Mouse (Mus musculus) thymus, adult 18-20 months (tissue): ENCODE measurements around the gene Lysmd1.

Experiments used
- DNase-seq, 2 experiments: peaks; one replicate each; pipeline ENCODE4 v3.0.0; 2022; ENCODE audit warnings: mixed read lengths in 2 of 2

Gene Lysmd1

DNA sequence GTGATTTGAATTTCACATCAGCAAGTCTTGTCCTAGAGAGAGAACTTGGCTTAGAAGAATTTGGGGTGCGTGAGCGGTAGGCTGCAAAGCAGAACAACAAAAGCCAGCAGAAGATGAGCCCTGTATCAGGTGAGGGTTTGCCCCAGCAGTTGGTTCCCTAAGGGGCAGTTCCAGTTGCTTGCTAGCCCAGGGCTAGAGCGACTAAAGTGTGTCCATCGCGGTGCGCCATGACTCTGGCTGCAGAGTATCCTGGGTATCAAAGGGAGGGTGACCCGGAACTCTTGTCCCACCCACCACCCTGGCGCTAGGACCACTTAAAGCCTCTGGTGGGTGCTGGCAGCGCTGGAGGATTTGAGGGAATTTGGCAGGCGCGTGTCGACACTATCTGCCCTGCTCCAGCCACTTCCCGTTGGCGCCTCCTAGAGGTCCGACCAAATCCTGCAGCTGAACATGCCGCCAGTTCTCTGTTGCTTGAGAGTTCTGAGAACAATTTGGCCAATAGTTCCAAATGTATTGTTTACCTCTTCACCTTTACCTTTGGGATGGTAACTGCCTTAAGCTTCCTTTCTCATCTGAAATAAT lies 40.2 kb downstream of the Lysmd1 start:
- DNase-seq = peak; percentile 62 to 67

DNA sequence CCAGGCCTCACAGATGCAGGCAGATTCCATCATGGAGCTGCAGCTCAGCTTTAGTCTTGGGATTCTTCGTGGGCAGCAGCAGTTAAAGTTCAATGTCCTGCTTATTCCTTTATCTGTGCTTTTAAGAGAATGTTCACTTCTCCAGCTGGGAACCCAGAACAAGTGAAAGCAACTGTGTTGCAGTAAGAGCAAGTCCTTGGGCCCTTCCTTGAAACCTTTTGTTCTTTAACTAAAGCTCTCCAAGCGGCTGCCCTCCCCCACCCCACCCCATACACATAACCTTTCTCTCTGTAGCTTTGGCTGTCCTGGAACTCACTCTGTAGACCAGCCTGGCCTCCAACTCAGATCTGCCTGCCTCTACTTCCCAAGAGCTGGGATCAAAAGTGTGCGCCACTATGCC lies 42.6 kb downstream of the Lysmd1 start:
- DNase-seq = no peak

DNA sequence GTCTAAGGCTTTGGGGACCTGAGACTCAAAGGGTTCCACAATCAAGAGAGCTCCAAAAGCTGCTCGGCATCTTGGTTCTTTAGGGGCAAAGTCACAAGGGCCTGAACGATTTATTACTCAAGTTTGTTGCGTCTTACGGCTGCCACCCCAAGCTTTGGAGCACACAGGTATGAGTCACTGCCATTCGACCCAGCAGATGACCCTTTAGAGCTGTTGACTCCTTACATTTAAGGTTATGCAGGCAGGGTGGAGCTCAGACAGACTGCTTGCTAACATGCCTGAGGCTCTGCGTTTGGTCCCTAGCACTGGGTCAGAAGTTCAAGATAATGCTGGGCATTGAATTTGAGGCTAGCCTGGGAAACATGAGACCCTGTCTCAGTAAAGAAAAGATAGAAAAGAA lies 43.7 kb downstream of the Lysmd1 start:
- DNase-seq = no peak

DNA sequence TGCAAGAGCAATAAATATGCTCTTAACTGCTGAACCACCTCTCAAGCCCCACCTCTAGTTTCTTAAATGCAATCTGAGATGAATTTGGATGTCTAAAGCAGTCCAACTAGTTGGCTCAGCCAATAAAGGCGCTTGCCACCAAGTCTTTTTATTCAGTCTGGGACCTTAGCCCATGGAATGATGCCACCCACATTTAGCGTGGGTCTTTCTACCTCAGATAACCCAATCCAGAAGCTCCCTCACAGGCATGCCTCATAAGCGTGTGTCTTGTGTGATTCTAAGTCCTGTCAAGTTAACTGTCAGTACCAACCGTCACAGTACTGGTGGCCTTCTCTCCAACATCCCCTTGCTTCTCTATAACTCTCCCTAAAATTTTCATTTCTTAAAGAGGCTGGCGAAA lies 45.1 kb downstream of the Lysmd1 start:
- DNase-seq = no peak

DNA sequence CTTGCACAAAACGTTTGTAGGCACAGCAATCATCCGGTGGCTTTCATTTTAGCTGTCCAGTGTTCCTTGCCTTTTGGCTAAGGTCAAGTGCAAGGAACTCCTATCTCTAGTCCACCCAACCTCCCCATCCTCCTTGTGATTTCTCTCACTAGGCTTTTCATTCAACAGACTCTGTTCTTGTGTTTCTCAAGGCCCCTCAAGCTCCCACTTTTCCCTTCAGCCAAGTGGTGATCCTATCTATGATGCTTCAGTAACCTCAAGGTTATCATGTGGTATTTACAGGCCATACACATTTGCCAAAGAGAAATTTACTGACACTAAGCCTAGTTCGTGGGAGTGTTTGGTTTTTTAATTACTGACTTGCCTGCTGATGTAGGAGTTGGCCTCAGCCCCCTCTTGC lies 46.0 kb downstream of the Lysmd1 start:
- no peak for DNase-seq

DNA sequence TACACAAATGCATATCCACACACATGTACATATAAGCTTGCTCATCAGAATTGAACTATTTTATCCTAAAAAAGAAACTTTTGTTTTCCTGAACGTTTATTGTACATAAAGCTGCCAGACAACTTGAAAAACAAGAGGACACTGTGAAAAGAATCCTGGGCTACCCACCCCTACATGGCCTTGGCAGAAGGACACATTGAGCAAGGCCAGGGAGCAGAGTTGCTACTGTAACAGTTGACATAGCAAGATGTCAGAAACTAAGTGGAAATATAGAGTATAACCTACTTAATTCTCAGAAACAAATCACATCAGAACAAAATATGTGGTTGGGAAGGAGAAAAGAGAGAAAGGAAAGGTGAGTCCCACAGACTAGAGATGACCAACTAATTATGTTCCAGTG lies 48.0 kb downstream of the Lysmd1 start:
- no peak for DNase-seq

DNA sequence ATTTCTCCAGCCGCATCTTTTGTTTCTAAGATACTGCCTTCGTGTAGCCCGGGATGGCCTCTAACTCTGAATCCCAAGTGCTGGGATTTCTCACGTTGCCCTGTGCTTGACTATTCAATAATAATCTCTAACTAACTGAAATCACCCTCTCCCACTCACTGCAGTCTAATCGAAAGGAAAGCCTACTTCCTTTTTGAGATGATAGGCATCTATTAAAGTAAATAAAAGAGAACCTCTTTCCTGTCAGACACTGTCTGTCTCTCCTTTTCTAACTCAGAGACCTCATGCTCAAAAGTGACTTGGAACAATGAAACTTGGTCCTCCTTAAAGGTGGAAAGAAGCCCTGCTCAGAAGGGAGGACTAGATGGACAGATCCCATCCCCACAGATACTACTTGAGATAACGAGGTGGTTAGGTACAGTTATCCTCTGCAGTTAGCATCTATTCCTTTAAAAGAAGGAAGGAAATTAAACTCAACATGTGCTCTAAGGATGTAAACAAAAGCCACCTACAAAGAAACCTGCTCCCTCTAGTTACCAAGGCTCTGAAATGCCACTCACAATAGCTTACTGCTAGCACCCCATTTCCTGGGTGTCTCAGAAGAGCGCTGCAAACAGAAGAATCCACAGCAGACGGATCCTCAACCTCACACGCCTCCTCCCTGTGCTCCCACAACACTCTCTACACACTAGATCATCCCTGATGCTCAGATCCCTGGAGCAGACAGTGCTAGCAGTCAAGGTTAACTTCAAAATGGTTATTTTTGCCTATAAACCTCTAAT lies 51.1 kb downstream of the Lysmd1 start:
- DNase-seq = no peak

DNA sequence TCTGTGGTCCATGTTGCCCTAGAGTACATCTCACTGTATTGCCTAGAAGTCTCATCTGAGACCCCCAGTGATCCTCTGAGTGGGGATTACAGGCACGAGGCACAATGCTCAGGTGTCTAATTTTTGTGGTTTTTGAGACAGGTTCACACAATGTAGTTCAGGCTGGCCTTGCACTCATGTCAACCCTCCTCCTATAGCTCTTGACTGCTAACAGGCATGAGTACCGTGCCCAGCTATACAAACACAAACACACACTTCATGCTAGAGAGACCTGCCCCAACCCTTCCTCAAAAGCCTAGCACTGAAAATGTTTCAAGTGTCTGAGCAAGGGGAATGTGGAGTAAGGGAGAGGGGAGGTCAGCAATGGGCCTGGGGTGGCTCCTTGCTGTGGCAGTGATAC lies 52.2 kb downstream of the Lysmd1 start:
- DNase-seq = no peak

DNA sequence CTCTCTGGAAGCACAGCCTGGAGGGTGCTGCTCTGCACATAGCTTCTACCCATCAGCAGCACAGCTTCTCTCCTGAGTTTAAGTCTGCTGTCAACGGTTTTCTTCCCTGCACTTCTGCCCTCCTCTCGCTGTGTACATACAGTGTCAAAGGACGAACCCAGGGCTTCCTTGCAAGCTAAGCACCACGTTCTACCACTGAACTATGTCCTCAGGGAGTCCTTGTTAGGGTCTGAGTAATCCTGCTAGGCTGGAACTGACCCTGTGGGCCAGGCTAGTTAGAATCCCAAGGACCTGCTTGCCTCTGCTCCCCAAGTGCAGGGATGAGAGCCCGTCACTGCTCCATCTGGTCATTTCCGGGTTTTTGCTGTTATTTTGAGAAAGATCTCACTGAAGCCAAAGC lies 53.0 kb downstream of the Lysmd1 start:
- no peak for DNase-seq
